Mouse (Mus musculus): Measurements from ENCODE around the gene Slfn2. TPM values are rescaled to one million over a fixed set of nuclear protein-coding genes. Genes with fewer than 3 reads are reported as not detected.

Gene Slfn2
- polyA plus RNA-seq (2021; fragmentation: Nextera tagmentation) = 1.1 and 2.1 TPM in 2 replicates
- long read RNA-seq, experiment 1, transcript Slfn2-201 (2 exons, 1,664 nt) = major isoform, 10 of 12 reads
- long read RNA-seq, experiment 1, partial matches to known transcripts = 0 of 12 reads
- long read RNA-seq, experiment 1, other reads (novel, unspliced or antisense) = 2 of 12 reads
- long read RNA-seq, experiment 2, partial matches to known transcripts = 0 of 2 reads
- long read RNA-seq, experiment 2, other reads (novel, unspliced or antisense) = 0 of 2 reads

DNA sequence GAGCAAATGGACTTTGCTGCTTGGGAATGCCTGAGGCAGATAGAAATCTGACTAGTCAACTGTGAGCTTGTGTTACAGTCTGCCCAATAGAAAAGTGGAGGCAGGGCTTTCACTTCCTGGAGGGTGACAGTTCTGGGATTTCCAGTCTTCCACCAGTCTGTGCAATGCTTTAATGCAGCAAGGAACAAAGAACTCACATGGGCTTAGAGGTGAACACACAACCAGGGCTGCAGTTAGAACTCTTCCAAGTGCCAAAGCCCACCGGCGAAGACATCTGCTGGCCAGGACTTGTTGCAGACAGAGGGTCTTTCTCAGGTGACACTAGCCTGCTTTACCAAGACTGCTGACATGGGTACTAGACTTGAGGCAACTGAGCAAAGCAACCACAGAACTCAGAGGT is at the start of gene Slfn2:
Gene Slfn2, plus strand, starts transcription at position 167 of the 400 bp plus-strand sequence.

GRCm38 (mm10) chr11:83020621-83021020 is 44.3 kb upstream of the Slfn2 start, which contains the start of gene Slfn8:
TSS of gene Slfn8 (minus strand) at chr11:83020810.

DNA sequence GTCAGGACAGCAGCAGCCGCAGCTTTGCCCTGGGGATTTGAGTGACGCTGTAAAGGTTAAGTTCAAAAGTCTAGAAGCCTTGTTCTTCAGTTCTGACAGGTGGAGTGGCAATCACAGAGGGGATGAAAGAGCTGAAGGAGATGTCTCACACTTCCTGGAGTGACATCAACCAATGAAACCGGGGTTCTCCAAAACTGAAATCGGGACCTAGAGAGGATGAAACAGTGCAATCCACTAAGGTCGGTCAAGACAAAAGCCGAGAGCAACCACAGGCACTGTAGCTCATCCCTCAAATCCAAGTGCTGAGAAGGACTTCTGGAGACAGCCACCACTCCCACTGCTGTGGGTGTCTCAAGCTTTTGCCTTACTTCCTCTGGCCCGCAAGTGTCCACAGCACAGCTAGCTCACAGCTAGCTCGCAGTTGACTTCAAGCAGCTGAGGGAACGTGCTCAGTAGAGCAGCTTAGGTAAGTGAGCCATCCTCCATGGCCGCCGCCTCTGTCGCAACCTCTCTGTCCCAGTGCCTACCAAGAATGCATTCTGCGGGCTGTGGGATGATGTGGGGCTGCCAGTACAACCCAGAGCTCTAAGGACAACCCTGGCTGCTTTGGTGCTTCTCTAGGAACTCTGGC is 51.8 kb downstream of the Slfn2 start, which contains the start of gene Slfn1:
Gene Slfn1, plus strand, starts transcription at position 253 of the 631 bp plus-strand sequence.

Other genes starting within 250 kb of the Slfn2 start
- 6.3 and 6.4 TPM in 2 replicates for gene Rffl, start 193.9 kb upstream of the Slfn2 start, polyA plus RNA-seq (2021; fragmentation: Nextera tagmentation)
- gene Rad51d, start 174.5 kb upstream of the Slfn2 start, polyA plus RNA-seq (2021; fragmentation: Nextera tagmentation) = 10.2 and 10.3 TPM in 2 replicates
- 0.12 TPM in 1 of 2 replicates, not detected in the other for gene Fndc8, start 173.0 kb upstream of the Slfn2 start, polyA plus RNA-seq (2021; fragmentation: Nextera tagmentation)
- gene Nle1, start 156.7 kb upstream of the Slfn2 start, polyA plus RNA-seq (2021; fragmentation: Nextera tagmentation) = 1.6 and 8.7 TPM in 2 replicates
- 0.12 and 0.74 TPM in 2 replicates for gene Unc45b, start 154.6 kb upstream of the Slfn2 start, polyA plus RNA-seq (2021; fragmentation: Nextera tagmentation)
- 0.66 and 0.78 TPM in 2 replicates for gene Slfn5, start 113.8 kb upstream of the Slfn2 start, polyA plus RNA-seq (2021; fragmentation: Nextera tagmentation)
- 0.20 and 0.25 TPM in 2 replicates for gene Slfn9, start 73.3 kb upstream of the Slfn2 start, polyA plus RNA-seq (2021; fragmentation: Nextera tagmentation)
- gene Slfn8, start 44.3 kb upstream of the Slfn2 start, polyA plus RNA-seq (2021; fragmentation: Nextera tagmentation) = 0.23 TPM in 2 replicates
- not detected in 2 replicates for gene Slfn1, start 51.7 kb downstream of the Slfn2 start, polyA plus RNA-seq (2021; fragmentation: Nextera tagmentation)
- not detected in 2 replicates for gene Slfn4, start 110.1 kb downstream of the Slfn2 start, polyA plus RNA-seq (2021; fragmentation: Nextera tagmentation)
- 0.13 and 0.14 TPM in 2 replicates for gene Slfn3, start 126.2 kb downstream of the Slfn2 start, polyA plus RNA-seq (2021; fragmentation: Nextera tagmentation)
- not detected in 2 replicates for gene Slfn14, start 221.6 kb downstream of the Slfn2 start, polyA plus RNA-seq (2021; fragmentation: Nextera tagmentation)
- 65.4 and 103 TPM in 2 replicates for gene Ap2b1, start 233.9 kb downstream of the Slfn2 start, polyA plus RNA-seq (2021; fragmentation: Nextera tagmentation)
- 8.9 and 11.4 TPM in 2 replicates for gene Pex12, start 237.5 kb downstream of the Slfn2 start, polyA plus RNA-seq (2021; fragmentation: Nextera tagmentation)

All from left cerebral cortex, adult 6 months (tissue).